Mouse (Mus musculus) heart, embryonic 10.5 days (tissue): Measurements from ENCODE around the gene Zfp839. TPM values are rescaled to one million over a fixed set of nuclear protein-coding genes. Genes with fewer than 3 reads are reported as not detected.
"Not testable (repeated sequence)": the region's sequence is repeated elsewhere in the genome, so short reads cannot be mapped to it uniquely, and the experiment has no call there.

Experiments used
- DNase-seq: peaks from one replicate; pipeline ENCODE4 v3.0.0-alpha.2; 2017; ENCODE audit warnings: low spot score
- H3K27ac ChIP-seq: fragments of 300-500 bp; sonication (generic); 2 replicates; pipeline ENCODE4 v1.5.1; 2016; ENCODE audit warnings: mild to moderate bottlenecking
- H3K27me3 ChIP-seq: fragments of 300-500 bp; sonication (generic); 2 replicates; pipeline ENCODE4 v1.6.1; 2016; ENCODE audit warnings: mild to moderate bottlenecking; ENCODE audit not compliant: poor library complexity, insufficient read depth, severe bottlenecking
- H3K36me3 ChIP-seq: fragments of 300-500 bp; sonication (generic); 2 replicates; pipeline ENCODE4 v1.6.1; 2016; ENCODE audit warnings: mild to moderate bottlenecking, moderate library complexity
- H3K4me1 ChIP-seq: fragments of 300-500 bp; sonication (generic); 2 replicates; pipeline ENCODE4 v1.6.1; 2016; ENCODE audit warnings: mild to moderate bottlenecking
- H3K4me3 ChIP-seq: fragments of 300-500 bp; sonication (generic); 2 replicates; pipeline ENCODE4 v1.5.1; 2016; ENCODE audit warnings: mild to moderate bottlenecking, moderate library complexity
- H3K9me3 ChIP-seq: fragments of 300-500 bp; sonication (generic); 2 replicates; pipeline ENCODE4 v1.6.1; 2016; ENCODE audit warnings: mild to moderate bottlenecking, moderate library complexity
- WGBS: fragments of 180-500 bp; shearing (Covaris S2); methylation state at CpG from one replicate; pipeline ENCODE4 v1.1.7; 2016; 5-methylcytosine and 5-hydroxymethylcytosine counted together
- polyA plus RNA-seq: library from polyadenylated mRNA; unstranded; fragments of >200 nt; fragmentation: Nextera tagmentation; extraction: Ambion mirVana; gene quantifications from 2 replicates; pipeline ENCODE4 v1.2.1, GENCODE M21; 2016

The Zfp839 gene
- polyA plus RNA-seq, 1 experiment from 2014 or later, result 6.1 TPM

DNA sequence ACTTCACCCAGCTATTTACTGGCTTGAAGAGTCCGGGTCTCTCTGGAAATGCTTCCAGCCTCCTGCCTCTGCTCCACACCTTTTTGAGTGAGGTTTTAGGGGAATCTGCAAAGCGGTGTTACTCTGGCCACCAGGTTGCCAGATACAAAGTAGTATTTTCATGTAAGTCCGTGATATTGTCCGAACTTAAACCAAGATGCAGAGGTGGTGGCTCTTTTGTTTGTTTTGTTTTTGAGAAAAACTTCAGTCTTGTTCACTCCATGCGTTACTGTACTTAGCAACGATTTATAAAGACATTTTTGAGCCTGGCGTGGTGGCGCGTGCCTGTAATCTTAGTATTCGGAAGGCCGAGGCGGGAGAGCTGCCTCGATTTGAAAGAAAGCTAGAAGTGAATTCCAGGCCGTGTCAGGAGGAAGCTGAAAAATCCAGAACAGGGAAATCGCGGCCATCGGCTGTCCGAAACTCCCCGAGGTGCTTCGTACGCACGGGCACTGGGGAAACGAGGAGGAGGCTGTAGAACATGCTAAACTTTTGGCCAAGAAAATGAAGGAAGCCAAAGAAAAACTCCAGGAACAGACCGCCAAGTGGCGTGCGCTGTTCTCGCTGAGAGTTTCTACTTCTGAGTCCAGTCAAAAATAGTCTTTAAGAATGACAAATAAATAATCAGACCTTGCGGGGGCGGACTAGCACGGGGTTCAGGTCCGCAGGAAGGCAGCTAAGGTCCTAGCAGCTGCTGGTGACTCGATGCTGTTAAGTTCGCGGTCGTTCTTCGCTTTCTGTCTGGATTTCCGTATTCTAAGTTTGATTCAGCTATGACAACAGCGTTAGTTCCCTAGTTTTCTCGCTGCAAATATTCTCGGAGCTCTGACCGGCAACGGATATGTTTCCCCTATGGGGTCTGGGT lies 5.6 kb upstream of the Zfp839 start:
- no peaks in the 10 kb centered on the region for H3K9me3 ChIP-seq
- H3K36me3 ChIP-seq, result no peaks in the 10 kb centered on the region
- WGBS, result 1% methylated on average over 42 of the region's 42 CpGs
- H3K27me3 ChIP-seq, result no peaks in the 10 kb centered on the region
- H3K4me1 ChIP-seq, result peaks cover 10% of the 10 kb centered on the region
- DNase-seq, result no peak
- H3K27ac ChIP-seq, result peak overlapping the region; percentile 78
- H3K4me3 ChIP-seq, result peak overlapping the region; percentile 69

DNA sequence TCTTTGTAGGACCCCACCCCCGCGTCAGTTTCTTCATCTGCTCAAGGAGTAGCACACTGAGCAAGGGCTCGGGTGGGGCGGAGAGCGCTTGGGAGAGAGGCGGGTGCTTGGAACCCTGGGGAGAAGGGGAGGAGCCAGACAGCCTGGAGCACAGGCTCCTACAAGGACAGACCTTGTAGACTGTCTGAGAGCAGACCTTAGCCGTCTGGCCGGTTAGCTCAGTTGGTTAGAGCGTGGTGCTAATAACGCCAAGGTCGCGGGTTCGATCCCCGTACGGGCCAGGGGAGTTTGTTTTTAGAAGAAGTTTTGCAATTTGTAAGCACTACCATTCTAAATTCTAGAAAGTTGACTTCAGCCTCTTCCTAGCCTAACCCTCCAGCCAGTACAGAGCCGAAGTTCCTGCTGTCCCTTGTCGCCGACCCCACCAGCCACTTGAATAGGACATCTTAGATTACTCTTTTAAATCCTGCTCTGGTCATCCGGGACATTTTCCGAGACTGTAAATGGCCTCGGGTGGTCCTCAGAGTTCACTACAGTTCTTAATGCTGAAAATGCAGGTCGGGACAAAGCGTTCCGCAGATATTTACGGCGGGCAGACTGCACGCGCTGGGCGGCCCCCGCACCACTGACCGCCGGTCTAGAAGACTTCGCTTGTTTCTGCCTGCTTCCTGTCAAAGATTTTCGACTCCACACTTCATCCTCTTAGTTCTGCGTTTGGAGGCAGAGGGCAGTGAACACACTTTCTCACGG lies 4.7 kb upstream of the Zfp839 start:
- Histone ChIP-seq H3K27me3 (no peaks in the 10 kb centered on the region), H3K4me1 (peaks cover 11% of the 10 kb centered on the region), H3K36me3 (no peaks in the 10 kb centered on the region)

DNA sequence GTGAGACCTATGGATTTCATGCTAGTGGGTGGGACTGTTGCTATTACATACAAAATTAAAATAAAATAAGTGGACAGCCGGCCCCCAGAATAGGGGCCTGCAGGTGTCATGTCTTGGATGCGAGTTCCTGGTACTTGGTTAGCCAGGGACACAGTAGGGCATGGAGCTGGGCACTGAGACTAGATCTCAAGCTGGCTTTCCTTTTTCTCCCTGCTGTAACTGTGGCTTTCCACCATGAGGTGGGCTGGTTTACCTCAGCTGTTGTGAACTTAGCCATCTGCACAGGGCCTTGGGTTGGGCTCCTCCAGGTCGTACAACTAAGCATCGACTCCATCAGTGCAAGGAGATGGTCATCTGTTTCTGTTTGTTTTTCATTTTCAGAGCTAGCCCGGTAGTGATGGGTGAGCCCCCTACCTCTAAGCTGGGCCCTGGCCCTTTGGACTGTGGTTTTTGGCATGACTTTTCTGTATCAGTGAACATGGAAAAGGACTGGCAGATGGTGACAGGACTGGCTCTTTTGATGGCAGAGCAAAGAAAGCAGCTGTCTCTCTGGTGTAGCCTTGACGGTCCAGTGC lies 3.8 kb upstream of the Zfp839 start:
- 71% methylated on average over 6 of the region's 6 CpGs for WGBS
- DNase-seq, result no peak
- Histone ChIP-seq H3K4me1 (peaks cover 21% of the 10 kb centered on the region), H3K36me3 (no peaks in the 10 kb centered on the region), H3K27me3 (no peaks in the 10 kb centered on the region), H3K4me3 (peak overlapping the region; percentile 69), H3K9me3 (no peaks in the 10 kb centered on the region), H3K27ac (no peak overlapping the region)

More for the DNA sequence above, 4.7 kb upstream of the Zfp839 start:
- Histone ChIP-seq H3K4me3 (peak overlapping the region; percentile 69), H3K27ac (peak overlapping the region; percentile 78), H3K9me3 (no peaks in the 10 kb centered on the region)
- DNase-seq, result peak; percentile 98
- under 1% methylated on average over 36 of the region's 36 CpGs for WGBS

DNA sequence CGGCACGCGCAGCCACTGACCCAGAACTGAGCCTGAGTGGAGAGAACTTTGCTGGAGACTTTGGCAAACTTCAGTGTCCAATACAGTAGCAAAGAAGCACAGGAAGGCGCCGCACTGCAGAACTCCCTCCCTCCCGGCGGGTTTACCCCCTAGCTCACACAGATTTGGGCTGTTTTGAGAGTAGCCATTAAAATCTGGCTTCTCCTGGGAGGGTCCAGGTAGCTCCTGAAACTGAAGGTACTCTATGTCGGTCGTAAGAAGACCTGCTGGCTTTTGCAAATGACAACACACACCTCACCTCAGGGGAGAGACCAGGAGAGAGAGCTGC lies 840 bp downstream of the Zfp839 start:
- no peak for DNase-seq
- H3K36me3 ChIP-seq, result peaks cover 11% of the 10 kb centered on the region
- no peaks in the 10 kb centered on the region for H3K9me3 ChIP-seq
- H3K27me3 ChIP-seq, result no peaks in the 10 kb centered on the region
- peak overlapping the region; percentile 97 for H3K4me3 ChIP-seq
- WGBS, result 18% methylated on average over 9 of the region's 9 CpGs
- H3K4me1 ChIP-seq, result peaks cover 24% of the 10 kb centered on the region
- H3K27ac ChIP-seq, result peak overlapping the region; percentile 97

DNA sequence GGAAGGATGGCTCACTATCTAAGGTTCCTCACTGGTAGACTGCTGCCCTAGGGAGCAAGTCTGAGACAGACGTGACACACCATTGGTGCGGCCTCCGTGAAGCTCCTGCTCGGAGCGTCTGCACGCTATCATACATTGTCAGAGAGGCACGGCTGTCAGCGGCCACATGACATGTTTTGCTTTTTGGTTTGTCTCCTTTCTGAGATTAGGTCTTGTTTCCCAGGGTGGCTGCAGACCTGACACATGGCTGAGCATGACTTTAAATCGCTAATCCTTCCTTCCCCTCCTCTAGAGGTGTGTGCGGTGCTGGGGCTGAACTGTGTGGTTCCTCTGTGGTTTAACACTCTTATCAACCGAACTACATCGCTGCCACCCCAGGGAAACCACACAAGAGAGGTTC lies 1.4 kb downstream of the Zfp839 start:
- Histone ChIP-seq H3K9me3 (no peaks in the 10 kb centered on the region), H3K4me3 (peak overlapping the region; percentile 97), H3K27ac (peak overlapping the region; percentile 43; the same call in 1 of the 2 replicates), H3K4me1 (peaks cover 20% of the 10 kb centered on the region), H3K36me3 (peaks cover 14% of the 10 kb centered on the region), H3K27me3 (no peaks in the 10 kb centered on the region)
- WGBS, result 34% methylated on average over 12 of the region's 12 CpGs
- no peak for DNase-seq

DNA sequence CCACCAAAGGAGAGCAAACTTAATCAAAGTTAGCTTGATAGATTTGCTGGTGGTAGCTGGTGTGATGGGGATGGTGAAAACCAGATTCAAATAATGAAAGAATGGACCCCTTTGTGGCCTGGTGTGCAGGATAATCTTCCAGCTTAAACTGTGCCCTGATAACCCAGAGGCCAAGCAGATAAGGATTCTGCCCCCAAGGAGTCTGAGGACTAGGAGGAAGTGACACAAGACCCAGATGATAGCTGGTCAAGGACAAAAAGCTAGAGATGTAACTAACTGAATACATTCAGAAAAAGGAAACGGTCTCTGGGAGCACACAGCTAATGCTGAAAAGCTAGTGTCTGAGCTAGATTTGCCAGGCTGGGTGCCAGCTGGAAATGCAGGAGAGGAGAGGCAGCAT lies 1.9 kb downstream of the Zfp839 start:
- Histone ChIP-seq H3K27me3 (no peaks in the 10 kb centered on the region), H3K9me3 (no peaks in the 10 kb centered on the region), H3K4me1 (peaks cover 20% of the 10 kb centered on the region), H3K27ac (no peak overlapping the region), H3K36me3 (peaks cover 14% of the 10 kb centered on the region), H3K4me3 (0 out of 2 replicates have a peak overlapping the region, but pooled peaks have one; percentile 97)
- WGBS, result 55% methylated on average over 1 of the region's 1 CpGs
- no peak for DNase-seq

DNA sequence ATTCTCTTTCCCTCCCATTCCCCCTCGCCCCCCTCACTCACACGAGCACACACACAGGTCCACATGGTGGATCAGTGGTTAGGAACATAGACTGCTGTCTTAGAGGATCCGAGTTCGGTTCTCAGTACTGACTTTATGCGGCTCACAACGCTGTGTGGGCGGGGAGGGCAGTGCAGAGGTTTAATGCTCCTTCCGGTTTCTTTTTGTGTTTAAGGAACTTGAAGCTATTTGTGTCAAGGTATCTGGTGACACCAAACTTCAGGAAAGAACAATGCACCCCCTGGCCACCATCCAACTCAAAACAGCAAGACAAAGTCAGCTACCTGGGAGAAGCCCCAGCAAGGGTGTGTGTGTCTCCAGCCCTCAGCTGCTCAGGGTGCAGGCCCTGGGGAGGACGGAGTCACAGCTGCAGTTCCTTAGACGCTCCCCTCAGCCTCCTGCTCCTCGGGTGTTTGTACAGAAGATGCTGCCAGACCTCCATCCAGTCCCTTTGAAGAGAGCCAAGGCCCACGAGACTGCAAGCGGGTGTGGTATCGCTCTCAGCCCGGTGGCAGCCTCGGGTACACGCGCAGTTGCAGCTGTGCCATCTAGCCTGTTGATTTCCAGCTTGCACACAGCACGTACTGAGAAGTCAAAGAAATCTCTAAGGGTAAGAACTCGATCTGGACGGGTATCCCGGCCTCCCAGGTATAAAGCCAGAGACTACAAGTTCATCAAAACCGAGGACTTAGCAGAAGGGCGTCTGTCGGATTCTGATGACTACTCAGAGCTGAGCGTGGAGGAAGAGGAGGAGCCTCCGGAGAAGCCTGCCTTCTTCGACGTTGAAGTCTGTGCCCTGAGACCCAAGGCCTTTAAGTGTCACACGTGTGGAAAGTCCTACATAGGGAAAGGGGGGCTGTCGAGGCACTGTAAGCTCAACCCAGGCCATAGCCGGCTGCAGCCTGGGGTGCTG lies 5.0 kb downstream of the Zfp839 start:
- Histone ChIP-seq H3K36me3 (peaks cover 28% of the 10 kb centered on the region), H3K4me1 (peaks cover 20% of the 10 kb centered on the region), H3K27ac (no peak overlapping the region), H3K9me3 (no peaks in the 10 kb centered on the region), H3K27me3 (no peaks in the 10 kb centered on the region), H3K4me3 (no peak overlapping the region)
- no peak for DNase-seq
- 86% methylated on average over 32 of the region's 32 CpGs for WGBS

DNA sequence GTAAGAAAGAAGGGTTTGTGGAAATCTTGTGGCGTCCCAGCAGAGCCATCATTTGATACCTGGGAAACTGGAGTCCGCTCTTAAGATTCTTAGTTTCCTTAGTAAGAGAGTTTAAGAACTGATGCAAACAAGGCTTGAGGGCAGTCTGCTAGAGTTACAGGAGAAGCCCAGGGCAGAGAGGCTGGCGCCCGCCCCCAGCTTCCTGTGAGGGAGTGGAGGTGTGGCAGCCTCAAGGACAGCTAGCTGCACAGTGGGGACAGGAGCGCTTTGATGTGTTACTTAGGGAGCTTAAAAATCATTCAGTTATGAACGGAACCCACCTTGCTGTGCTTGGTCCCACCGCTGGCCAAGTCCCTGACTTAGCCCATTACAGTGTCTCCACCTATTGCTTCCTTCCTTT lies 7.1 kb downstream of the Zfp839 start:
- 75% methylated on average over 7 of the region's 7 CpGs for WGBS
- DNase-seq, result no peak
- no peaks in the 10 kb centered on the region for H3K9me3 ChIP-seq

DNA sequence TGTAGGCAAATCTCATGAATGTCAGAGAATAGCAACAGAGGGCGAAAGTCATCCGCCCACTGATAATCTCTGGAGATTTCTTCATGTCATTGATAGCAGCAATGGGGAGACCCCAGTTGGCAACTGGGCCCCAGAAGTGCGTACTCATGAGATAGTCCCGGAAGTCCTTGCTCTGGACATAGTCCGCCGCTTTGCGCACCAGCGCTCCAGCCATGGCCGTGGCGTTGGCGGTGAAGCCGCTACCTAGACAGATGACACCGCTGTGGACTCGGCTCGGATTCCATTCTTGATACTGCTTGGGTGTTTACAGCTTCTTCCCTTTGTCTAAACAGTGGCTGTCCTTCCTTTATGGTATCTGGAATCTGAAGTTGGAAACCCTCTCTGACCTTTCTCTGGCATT lies 8.6 kb downstream of the Zfp839 start:
- not testable (repeated sequence) for H3K4me3 ChIP-seq, H3K27me3 ChIP-seq, DNase-seq, H3K9me3 ChIP-seq, H3K27ac ChIP-seq, H3K4me1 ChIP-seq
- 93% methylated on average over 15 of the region's 15 CpGs for WGBS
- peaks cover 50% of the 10 kb centered on the region for H3K36me3 ChIP-seq

More for the DNA sequence above, 7.1 kb downstream of the Zfp839 start:
- Histone ChIP-seq H3K27ac (no peak overlapping the region), H3K36me3 (peaks cover 42% of the 10 kb centered on the region), H3K27me3 (no peaks in the 10 kb centered on the region), H3K4me1 (0 out of 2 replicates have a peak, but pooled peaks cover under 1% of the 10 kb centered on the region), H3K4me3 (no peak overlapping the region)

DNA sequence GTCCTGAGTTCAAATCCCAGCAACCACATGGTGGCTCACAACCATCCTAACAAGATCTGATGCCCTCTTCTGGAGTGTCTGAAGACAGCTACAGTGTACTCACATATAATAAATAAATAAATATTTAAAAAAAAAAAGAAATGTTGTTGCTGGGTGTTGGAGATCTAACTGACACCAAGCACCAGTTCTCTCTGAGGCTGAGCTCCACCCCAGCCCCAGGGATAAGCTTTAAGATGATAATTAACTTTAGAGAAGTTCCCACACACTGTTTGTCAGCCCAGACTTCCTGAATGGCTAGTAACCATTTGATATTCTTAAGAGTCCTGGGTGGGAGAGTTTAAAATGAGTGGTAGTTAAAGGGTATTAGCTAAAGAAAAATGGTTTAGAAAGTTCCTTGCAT lies 10.2 kb downstream of the Zfp839 start:
- DNase-seq, result no peak
- Histone ChIP-seq H3K4me3 (no peak overlapping the region), H3K9me3 (no peaks in the 10 kb centered on the region), H3K4me1 (no peaks in the 10 kb centered on the region), H3K27me3 (no peaks in the 10 kb centered on the region), H3K36me3 (peaks cover 57% of the 10 kb centered on the region), H3K27ac (no peak overlapping the region)

DNA sequence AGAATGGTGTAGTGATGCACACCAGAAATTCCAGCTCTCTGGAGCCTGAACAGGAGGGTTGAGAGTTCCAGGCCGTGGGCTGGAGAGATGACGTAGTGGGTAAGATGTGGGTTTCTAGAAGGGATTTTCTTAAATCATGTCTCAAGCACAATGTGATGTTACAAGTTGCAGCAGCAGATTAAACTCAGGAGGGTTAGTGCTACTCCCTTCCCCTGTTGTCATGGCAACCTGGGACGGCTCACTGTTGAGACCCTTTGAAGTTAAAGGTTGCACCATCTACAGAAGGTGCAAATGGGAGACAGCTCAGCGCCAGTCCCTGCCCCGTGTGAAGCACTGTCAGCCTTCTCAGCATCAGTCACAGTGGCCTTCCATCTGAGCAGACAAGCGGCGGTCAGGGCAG lies 11.2 kb downstream of the Zfp839 start:
- Histone ChIP-seq H3K36me3 (peaks cover 57% of the 10 kb centered on the region), H3K27ac (no peak overlapping the region), H3K9me3 (no peaks in the 10 kb centered on the region), H3K27me3 (no peaks in the 10 kb centered on the region), H3K4me3 (no peak overlapping the region), H3K4me1 (no peaks in the 10 kb centered on the region)
- WGBS, result 52% methylated on average over 7 of the region's 7 CpGs
- DNase-seq, result no peak

DNA sequence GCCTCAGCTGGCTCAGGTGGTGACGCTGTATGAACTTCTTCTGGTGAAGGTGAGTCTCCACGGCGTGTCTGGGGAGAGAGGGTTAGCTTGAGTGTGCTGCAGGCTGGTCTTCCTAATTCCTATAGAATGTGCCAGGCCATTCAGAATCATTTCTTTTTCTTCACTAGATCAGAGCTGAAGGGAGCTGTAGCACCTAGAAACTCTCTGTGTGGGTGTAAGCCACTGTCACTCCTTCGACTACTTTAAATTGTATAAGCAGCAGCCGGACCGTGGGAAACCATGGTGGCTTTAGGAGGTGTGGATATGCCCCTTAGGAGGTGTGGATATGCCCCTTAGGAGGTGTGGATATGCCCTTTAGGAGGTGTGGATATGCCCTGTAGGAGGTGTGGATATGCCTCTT lies 14.0 kb downstream of the Zfp839 start:
- DNase-seq, result no peak
- 88% methylated on average over 6 of the region's 6 CpGs for WGBS
- Histone ChIP-seq H3K27ac (no peak overlapping the region), H3K9me3 (no peaks in the 10 kb centered on the region), H3K4me3 (no peak overlapping the region), H3K27me3 (no peaks in the 10 kb centered on the region), H3K36me3 (peaks cover 77% of the 10 kb centered on the region), H3K4me1 (no peaks in the 10 kb centered on the region)
